Mouse (Mus musculus): ENCODE results near the gene St3gal3.

St3gal3 gene

GRCm38 (mm10) chr4:118134485-118135365 is at the start of gene St3gal3:
Gene St3gal3 (minus strand): TSS chr4:118134914.
- DNase-seq (ENCODE audit: low spot score): peak; percentile 95

DNA sequence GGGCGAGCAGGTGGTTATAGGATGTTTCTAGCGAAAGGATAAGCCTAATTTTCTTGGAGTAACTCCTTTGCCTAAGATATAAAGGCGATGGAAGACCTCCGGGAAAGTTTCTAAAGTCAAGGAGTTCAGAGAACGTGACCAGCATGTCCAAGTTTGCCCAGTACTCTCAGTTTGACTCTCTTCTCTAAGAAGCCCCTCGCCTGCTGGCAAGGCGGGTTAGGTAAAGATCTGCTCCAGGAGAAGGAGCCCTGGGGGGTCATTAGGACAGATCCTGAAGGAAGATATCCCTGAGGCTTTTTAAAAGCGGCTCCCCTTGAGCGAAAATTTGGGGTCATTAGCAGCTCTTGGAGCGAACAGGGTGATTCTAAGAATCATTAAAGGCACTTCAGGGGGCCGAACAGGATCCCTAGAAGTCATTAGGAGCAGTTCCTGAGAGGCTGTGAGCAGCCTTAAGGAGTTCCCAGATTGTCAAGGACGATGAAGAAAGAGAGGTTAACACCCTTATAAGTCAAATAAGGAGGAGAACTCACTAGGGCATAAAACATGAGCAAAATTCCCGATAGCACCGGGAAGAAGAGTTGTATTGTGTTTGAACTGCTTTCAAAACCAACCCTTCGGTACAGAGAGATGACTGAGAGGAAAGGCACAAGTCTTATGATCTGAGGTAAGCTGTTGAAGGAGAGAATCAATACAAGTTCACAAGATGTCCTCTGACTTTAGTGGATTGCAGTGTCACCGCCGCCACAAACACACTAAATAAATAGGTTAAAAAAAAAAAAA is 45.8 kb upstream of the St3gal3 start:
- DNase-seq (ENCODE audit: low spot score): no peak

GRCm38 (mm10) chr4:118179467-118180300 is 45.0 kb upstream of the St3gal3 start, which contains the start of gene Kdm4a:
Gene Kdm4a (minus strand): TSS chr4:118180043.
- peak; percentile 94 for DNase-seq (ENCODE audit: low spot score)

- no peak for DNase-seq (ENCODE audit: low spot score)
These were observed 44.3 kb upstream of the St3gal3 start for GRCm38 (mm10) chr4:118178952-118179466.

- no peak for DNase-seq (ENCODE audit: low spot score)
These were observed 37.7 kb upstream of the St3gal3 start for GRCm38 (mm10) chr4:118172461-118172860.

- no peak for DNase-seq (ENCODE audit: low spot score)
These were observed 36.3 kb upstream of the St3gal3 start for GRCm38 (mm10) chr4:118171006-118171405.

- no peak for DNase-seq (ENCODE audit: low spot score)
These were observed 27.4 kb upstream of the St3gal3 start for GRCm38 (mm10) chr4:118162123-118162522.

DNA sequence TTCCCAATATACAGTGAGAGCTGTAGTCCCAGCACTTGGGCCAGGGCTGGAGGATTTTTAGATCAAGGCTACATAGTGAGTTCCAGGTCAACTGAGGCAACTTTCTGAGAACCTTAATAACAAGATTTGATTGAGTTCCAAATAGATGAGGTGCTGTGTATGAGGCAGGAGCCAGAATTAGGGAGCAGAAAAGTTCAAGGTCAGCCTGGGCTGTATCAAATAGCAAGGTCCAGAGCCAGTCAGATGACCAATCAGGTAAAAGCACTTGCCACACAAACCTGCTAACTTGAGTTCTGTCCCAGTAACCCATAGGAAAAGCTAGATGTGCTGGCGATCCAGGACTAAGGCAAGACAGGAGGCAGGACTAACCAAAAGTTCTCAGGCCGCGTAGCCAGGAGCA is 23.0 kb upstream of the St3gal3 start:
- DNase-seq (ENCODE audit: low spot score): no peak

GRCm38 (mm10) chr4:118156559-118156958 is 21.8 kb upstream of the St3gal3 start:
- no peak for DNase-seq (ENCODE audit: low spot score)

- no peak for DNase-seq (ENCODE audit: low spot score)
These were observed 20.2 kb upstream of the St3gal3 start for GRCm38 (mm10) chr4:118154889-118155288.

DNA sequence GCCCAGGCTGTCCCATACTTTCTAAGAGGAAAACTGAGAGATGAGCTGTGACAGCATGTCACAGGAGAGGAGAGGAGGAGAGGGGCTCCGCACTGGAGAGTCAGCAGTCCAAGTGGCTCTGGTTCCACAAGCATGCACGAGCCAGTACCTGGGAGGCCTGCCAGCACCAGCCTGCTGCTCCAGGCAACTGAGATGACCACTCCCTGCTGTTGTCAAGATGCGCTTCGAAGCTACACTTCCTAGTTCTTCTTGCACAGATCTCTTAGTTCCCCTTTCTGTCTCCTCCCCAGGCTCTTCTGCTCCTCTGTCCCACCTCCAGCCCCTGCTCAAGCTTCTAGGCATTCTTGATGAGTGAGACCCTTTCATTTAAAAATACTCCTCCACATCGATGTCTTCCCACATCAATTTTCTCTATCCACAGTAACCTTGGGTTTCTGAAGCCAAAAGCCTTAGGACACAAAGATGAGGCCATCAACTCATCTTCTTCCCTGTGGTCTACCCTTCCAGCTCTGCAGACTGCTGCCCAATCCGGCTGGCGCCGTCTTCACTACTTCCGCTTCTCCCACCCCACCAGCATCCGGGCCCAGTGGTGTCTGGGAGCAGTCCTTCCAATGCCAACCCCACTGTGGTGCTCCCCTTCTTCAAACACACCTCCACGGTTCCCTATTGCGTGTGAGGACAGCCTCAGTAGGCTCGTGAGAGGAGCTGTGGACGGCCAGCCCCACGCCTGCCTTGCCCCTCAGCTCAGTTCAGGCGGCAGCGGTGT is 17.5 kb upstream of the St3gal3 start:
- no peak for DNase-seq (ENCODE audit: low spot score)

DNA sequence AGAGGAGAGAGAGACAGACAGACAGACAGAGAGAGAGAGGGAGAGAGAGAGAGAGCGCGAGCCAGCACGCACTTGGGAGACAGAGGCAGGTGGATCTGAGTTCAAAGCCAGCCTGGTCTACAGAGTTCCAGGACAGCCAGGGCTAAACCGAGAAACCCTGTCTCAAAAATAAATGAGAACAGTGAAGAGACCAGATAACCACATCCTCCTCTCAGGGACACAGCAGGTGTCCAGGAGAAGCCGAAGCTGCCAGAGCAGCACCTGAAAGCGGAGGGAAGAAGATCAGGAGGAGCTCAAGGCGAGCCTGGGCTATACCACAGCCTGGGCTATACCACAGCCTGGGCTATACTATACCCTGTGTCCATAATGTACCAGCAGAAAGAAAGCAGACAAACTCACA is 16.1 kb upstream of the St3gal3 start:
- no peak for DNase-seq (ENCODE audit: low spot score)

DNA sequence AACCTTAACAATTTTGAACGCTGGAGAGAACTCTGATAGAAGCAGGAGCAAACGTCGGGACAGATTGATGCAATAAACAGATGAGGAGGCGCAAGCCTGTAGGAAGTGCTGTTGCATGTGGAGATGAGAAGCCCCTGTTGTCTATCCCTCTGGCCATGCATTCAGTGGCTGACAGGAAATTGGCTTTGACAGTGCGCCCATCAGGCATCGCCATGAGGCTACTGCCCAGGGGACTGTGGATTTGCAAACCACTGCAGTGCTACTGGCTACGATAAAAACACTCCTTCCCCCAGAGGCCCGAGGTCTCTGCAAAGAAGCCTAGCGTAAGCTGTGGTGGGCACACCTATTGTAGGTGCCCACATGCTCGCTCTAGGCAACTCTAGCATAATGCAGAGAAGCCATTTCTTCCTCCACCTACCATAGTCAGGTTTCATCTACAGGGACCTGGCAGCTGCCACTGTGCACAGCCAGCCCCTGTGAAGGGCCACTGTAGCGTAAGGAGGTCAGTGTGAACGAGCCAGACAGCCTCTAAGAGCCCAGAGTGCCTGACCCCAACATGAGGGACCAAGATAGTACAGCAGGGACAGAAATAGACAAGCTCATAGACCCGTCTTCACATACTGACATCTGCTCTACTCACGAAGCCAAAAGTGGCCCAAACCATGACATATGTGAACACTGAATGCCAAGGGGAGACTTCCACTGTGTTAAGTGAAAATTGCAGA is 15.4 kb upstream of the St3gal3 start:
- no peak for DNase-seq (ENCODE audit: low spot score)

DNA sequence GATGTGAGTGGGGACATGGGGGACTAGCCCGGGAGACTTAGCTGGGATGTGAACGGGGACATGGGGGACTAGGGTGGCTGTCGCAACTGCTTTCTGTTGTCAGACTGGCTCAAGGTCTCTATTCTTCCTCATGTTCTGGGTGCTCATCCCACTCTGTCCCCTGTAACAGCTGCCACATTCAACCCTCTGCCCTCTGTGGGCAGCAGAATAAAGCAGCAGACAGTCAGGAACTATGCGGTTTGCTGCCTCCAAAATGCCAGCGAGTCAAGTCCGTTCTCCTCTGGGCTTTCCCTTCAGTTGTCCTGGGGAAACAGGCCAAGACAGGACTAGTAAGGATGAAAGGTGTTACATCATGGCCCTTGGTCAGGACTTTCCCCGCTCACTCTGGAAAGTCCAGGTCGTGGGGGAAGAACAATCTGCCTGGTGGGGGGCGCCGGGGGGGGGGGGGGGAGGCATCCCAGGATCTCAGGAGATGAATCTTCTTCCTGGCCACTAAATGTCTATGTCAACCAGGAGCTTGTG is 14.4 kb upstream of the St3gal3 start:
- no peak for DNase-seq (ENCODE audit: low spot score)

DNA sequence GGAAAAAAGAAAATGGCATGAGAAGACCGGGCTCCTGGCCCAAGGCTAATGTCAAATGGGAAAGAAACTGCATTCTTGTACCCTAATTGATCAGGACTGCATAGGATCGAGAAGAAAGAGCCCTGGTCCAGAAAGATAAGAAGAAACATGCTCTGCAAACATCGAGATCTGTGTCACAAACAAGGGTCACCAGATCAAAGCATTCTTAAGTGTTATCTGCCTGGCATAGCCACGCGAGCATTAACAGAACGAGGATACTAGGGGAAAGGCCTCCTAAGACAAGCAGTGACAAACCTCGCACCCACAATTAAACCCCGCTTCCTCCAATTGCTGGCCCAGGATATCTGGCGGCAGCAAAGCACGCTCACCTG is 13.6 kb upstream of the St3gal3 start:
- DNase-seq (ENCODE audit: low spot score): no peak

GRCm38 (mm10) chr4:118147547-118148316 is 13.0 kb upstream of the St3gal3 start:
- no peak for DNase-seq (ENCODE audit: low spot score)

GRCm38 (mm10) chr4:118147090-118147489 is 12.4 kb upstream of the St3gal3 start:
- no peak for DNase-seq (ENCODE audit: low spot score)

DNA sequence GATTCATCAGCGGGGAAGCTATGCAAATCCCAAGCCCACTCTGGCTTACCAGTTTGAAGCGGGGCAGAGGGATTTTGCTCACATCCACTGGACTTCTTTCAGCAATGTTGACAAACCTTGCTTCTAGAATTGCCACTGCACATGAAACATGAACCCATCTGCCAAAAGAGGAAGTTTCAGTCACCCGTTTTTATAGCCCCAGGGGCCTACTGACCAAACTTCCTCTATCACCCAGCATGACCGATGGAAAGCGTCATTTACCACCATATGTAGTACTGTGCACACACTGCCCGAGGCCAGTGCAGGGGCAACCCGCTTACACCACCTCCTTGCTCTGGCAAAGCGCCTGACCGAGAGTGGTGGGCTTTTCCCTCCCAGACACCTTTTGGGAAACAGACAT is 9.6 kb upstream of the St3gal3 start:
- no peak for DNase-seq (ENCODE audit: low spot score)

- no peak for DNase-seq (ENCODE audit: low spot score)
These were observed 9.0 kb upstream of the St3gal3 start for GRCm38 (mm10) chr4:118143679-118144078.
